Mouse (Mus musculus): Measurements from ENCODE around the gene Smco1.
"Not testable (repeated sequence)": the region's sequence is repeated elsewhere in the genome, so short reads cannot be mapped to it uniquely, and the experiment has no call there.

Smco1 gene

GRCm38 (mm10) chr16:32271291-32271690 lies at the start of gene Smco1:
Gene Smco1, plus strand, starts transcription at chr16:32271468.
- DNase-seq = no peak

GRCm38 (mm10) chr16:32221803-32222202 lies 49.5 kb upstream of the Smco1 start:
- no peak for DNase-seq

- no peak for DNase-seq
Observed at GRCm38 (mm10) chr16:32222399-32222798, 48.9 kb upstream of the Smco1 start.

GRCm38 (mm10) chr16:32232050-32232449 lies 39.2 kb upstream of the Smco1 start:
- DNase-seq = not testable (repeated sequence)

GRCm38 (mm10) chr16:32237930-32238680 lies 33.2 kb upstream of the Smco1 start:
- peak; percentile 31 to 76 for DNase-seq

- no peak for DNase-seq
Observed at GRCm38 (mm10) chr16:32239428-32240312, 31.6 kb upstream of the Smco1 start.

- no peak for DNase-seq
Observed at GRCm38 (mm10) chr16:32243901-32244300, 27.4 kb upstream of the Smco1 start.

- peak in 1 of 2 experiments; percentile 49 for DNase-seq
Observed at GRCm38 (mm10) chr16:32246351-32246791, 24.9 kb upstream of the Smco1 start.

GRCm38 (mm10) chr16:32246952-32247370 lies 24.3 kb upstream of the Smco1 start, which contains the start of the genes Fbxo45 and Wdr53:
Gene Fbxo45, minus strand, starts transcription at chr16:32247158.
Gene Wdr53, plus strand, starts transcription at chr16:32247227.
- DNase-seq = peak; percentile 97 to 99

- not testable (repeated sequence) for DNase-seq
Observed at GRCm38 (mm10) chr16:32264225-32264624, 7.0 kb upstream of the Smco1 start.

- DNase-seq = peak in 1 of 2 experiments; percentile 13
Observed at GRCm38 (mm10) chr16:32273338-32273737, 2.1 kb downstream of the Smco1 start.

- DNase-seq = no peak
Observed at GRCm38 (mm10) chr16:32275041-32275440, 3.8 kb downstream of the Smco1 start.

GRCm38 (mm10) chr16:32275830-32276229 lies 4.6 kb downstream of the Smco1 start:
- no peak for DNase-seq

- DNase-seq = peak; percentile 92 to 93
Observed at GRCm38 (mm10) chr16:32277308-32278256, 6.3 kb downstream of the Smco1 start, which contains the start of gene Rnf168. Gene Rnf168, plus strand, starts transcription at chr16:32277459.

- DNase-seq = no peak
Observed at GRCm38 (mm10) chr16:32278396-32278795, 7.1 kb downstream of the Smco1 start.

GRCm38 (mm10) chr16:32280211-32280610 lies 8.9 kb downstream of the Smco1 start:
- no peak for DNase-seq

- DNase-seq = no peak
Observed at GRCm38 (mm10) chr16:32282608-32283007, 11.3 kb downstream of the Smco1 start.

GRCm38 (mm10) chr16:32291821-32292220 lies 20.6 kb downstream of the Smco1 start:
- DNase-seq = no peak

GRCm38 (mm10) chr16:32299617-32300016 lies 28.3 kb downstream of the Smco1 start:
- not testable (repeated sequence) for DNase-seq

- DNase-seq = no peak
Observed at GRCm38 (mm10) chr16:32303046-32303445, 31.8 kb downstream of the Smco1 start.

- DNase-seq = no peak
Observed at GRCm38 (mm10) chr16:32303886-32304285, 32.6 kb downstream of the Smco1 start.

GRCm38 (mm10) chr16:32311970-32312369 lies 40.7 kb downstream of the Smco1 start:
- no peak for DNase-seq

All from lung, postnatal 4 days (tissue).